Mouse (Mus musculus): ENCODE results near the gene Fam118a.

GRCm38 (mm10) chr15:84989098-84989497, 39.6 kb upstream of the Fam118a start:
- no peak for TF ChIP-seq POLR2A (IDR thresholded peaks at IDR 0.05; ENCODE audit: insufficient read depth, low read depth, low read length)
- no peak for TF ChIP-seq CTCF (IDR thresholded peaks at IDR 0.05; ENCODE audit: insufficient read depth, low read depth, low read length)
